Mouse (Mus musculus) kidney, postnatal 36 days (tissue): ENCODE data around the gene Pyroxd1.

Source experiments
- DNase-seq, 2 experiments: peaks; one replicate each; pipeline ENCODE4 v3.0.0; 2021 to 2022; ENCODE audit warnings: mixed read lengths in 2 of 2

Gene Pyroxd1

DNA sequence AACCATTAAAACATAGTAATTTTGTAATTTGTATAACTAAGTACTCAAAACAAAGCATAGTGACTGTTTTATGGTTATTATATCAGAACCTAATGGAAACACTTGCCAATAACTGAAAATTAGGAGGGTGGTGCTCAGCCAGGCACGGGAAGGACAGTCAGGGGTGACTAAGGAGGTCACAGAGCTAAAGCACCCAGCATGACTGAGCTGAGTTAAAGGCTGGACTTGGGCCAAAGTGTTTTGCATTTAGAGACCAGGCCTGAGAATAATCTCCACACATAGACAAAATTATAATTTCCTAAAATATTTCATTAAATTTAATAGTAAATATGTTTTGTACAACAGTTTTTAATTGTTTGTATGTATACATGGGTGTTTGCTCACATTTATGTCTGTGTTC is 31.6 kb downstream of the Pyroxd1 start:
- peak in 1 of 2 experiments; percentile 5 for DNase-seq

- no peak for DNase-seq
Observed at GRCm38 (mm10) chr6:142378576-142379330, 33.3 kb downstream of the Pyroxd1 start.

- no peak for DNase-seq
Observed at GRCm38 (mm10) chr6:142379961-142380360, 34.5 kb downstream of the Pyroxd1 start.

DNA sequence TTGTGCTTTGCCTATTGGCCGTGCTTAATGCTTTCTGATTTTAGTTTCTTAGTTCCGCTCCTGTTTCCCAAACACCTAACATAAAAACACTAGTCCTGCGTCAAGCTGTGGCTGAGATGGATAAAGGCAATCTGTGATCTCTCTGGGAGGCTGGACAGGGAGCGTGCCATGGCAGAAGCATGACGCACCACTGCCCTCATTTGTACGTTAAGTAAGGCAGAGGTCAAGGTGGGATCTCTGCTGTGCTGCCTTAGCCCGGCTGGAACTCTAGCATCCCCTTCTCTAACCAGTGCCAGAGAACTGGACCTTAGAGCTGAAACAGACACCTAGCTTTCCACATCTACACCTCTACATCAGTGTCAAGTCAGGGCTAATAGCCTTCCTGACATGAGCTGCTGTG is 36.2 kb downstream of the Pyroxd1 start:
- no peak for DNase-seq

DNA sequence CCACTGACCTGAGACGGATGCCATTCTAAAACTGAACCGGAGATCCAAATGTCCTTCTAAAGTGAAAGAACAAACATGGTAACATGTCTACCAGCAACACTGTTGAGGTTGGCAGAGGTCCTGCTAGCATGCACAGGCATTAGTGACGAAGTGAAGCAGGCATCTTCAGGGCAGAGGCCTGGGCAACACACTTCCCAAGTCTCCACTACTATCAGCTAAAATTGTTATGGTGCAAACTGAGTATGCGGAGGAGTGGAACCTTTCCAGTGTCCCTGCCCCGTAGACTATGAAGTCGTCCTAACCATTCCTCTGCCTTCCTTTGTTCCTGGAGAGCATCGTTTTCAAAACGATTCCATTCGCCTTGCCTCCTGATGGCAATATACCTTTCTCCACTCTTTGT is 39.1 kb downstream of the Pyroxd1 start:
- no peak for DNase-seq

DNA sequence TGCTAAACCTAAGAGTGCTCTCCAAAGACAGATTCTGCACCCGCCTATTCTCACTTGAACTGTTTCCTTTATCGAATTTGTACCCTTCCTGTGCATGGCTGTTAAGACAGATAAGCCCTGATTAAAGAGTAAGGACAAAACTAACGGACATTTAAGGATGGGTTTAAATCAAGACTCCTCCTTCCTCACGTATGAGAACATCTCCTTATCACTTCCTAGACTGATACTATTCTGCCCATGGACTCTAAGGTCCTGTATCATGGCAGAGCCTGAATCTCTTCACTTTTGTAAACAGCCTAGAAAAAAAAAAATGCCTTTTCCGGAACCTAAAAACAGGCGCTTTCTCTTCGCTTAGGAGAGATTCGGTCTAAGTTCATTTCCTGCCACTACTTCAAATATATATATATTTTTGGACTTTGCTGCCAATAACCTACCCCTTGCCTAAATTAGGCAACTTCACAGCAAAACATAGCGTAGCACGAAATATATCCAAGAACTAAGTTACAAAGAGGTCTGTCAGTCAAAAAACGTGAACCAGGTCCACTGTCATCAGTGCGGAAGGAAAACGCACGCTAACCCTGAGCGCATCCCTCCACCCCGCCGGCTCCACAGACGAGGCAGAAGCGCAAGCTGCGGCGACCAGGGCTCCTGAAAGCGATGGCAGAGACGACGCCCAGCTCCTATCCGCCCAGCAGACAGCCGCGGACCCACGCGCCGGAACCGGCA is 41.0 kb downstream of the Pyroxd1 start:
- DNase-seq, result no peak

- DNase-seq, result peak; percentile 98 to 99
Observed at GRCm38 (mm10) chr6:142387011-142387754, 41.7 kb downstream of the Pyroxd1 start, which contains the start of the genes Recql and Golt1b. TSS of gene Recql (minus strand) at chr6:142387087. TSS of gene Golt1b (plus strand) at chr6:142387221.

DNA sequence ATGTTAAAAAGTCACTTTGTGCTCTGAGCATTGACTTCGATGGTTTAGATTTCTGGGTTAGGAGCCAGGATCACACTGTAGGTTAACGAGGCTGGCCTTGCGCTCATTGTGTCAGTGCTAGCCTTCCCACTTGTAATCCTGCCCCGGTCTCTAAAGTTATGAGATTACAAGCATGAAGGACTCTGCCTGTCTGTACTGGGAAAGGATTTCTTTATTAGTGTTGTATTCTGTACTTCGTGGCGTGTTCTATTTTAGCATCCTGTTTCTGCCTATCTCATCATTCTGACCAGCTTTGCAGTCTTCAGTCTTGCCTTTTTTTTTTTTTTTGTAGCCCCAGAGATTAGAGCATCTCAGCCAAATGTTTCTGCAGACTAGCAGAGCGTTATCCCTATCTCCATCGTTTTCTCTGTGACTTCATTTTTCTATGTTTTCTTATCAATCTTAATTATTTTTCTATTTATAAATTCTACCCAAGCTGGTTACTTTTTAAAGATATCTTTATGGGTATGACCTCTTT is 42.4 kb downstream of the Pyroxd1 start:
- DNase-seq, result peak in 1 of 2 experiments; percentile 9

- DNase-seq, result no peak
Observed at GRCm38 (mm10) chr6:142389101-142389500, 43.6 kb downstream of the Pyroxd1 start.

GRCm38 (mm10) chr6:142392312-142392711 is 46.9 kb downstream of the Pyroxd1 start:
- no peak for DNase-seq

- DNase-seq, result no peak
Observed at GRCm38 (mm10) chr6:142394669-142395068, 49.2 kb downstream of the Pyroxd1 start.

- no peak for DNase-seq
Observed at GRCm38 (mm10) chr6:142395756-142396155, 50.3 kb downstream of the Pyroxd1 start.

GRCm38 (mm10) chr6:142411140-142411539 is 65.7 kb downstream of the Pyroxd1 start:
- no peak for DNase-seq
